Mouse (Mus musculus): Measurements from ENCODE around the gene Epha1.
A peak's percentile ranks its signal among the peaks of the same experiment; 100 is the strongest.

Epha1 gene

DNA sequence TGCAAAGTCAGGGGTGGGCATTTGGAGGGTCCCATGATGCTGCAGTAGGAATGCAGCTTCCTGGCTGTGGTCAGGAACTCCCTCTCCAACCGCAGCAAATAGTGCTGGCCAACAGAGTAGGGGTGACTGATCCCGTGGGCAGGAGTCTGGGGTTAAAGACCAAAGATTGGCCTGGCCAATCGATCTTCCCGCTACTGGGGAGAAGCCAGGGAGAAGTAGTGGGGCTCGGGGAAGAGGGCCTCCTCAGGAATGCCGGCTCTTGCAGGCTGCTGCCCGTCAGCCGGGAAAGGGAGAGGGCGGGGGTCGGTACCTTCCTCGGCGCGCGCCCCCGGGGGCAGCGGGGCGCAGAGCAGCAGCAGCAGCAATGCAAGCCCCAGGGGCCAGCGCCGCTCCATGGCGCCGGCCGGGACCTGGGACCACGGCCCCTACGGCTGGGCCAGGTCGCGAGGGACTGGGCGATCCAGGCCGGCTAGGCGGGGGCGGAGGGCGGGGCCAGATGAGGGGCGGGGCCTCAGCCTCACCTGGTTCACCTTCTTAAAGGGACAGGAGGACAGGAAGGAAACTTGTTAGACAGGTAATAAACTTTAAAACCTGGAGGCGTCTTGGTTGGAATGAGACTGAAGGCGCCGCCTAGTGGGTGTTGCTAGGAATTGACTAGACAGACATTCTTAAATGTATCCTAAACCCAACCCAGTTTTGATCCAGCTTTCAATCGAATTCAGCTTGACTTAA is at the start of gene Epha1:
Epha1 (minus strand) TSS at position 453 of the 732 bp plus-strand sequence.
- peak; percentile 48 for DNase-seq

DNA sequence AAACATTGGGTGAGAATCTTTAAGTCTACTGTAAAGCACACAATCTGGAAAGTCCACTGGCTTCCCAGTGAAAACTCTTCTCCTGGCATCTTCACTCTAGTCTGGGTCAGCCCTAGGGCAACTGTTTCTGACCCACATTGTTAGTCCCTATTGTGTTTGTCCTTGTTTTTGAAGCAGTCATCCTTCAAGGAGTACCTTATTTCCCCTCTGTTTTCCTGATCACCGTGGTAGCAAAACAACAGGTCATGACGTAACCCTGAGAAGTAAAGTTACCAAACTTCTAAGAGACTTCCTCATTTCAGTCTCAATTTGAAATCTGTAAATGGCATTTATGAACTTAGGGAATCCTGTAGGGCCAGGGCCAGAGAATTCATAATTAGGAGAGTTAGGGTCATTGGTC is 48.4 kb upstream of the Epha1 start:
- no peak for DNase-seq

DNA sequence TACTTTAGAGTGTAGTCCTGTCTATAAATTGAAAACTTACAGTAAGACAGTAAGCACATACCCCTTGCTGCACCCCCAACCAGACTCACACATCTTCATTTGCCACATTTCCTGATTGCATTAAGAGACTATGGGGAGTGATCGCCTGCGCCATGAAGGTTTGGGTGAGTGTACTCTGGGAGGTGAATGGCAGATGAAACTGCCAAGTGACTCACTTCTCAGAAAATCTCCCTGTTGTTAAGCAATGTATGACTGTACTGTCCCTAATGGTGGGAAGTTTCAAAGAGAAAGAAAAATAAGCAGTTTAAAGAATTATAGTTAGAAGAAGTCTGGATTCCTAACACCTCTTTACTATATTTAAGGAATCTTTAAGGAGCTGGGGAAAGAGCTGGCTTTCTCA is 46.4 kb upstream of the Epha1 start:
- DNase-seq: no peak

DNA sequence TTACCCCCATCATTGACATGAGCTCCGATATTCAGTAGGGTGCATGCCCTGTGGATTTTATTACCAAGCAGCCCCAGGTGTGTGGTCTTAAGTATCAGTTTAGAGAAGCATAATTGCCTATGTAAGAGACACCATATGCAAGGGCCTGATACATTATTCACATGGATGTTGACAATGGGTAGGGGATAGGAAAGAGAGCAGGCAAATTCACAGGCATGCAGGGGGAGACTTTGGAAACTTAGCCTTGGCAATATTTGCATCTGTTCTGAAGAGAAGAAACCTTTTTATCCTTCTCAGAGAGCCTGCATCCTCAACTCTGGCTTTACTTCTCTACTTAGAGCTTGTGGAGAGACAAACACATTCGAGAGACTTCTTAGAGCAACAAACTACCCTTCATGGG is 32.1 kb upstream of the Epha1 start, which contains the start of gene Tas2r135:
Tas2r135 (plus strand) TSS at position 301 of the 400 bp plus-strand sequence.
- DNase-seq: no peak

DNA sequence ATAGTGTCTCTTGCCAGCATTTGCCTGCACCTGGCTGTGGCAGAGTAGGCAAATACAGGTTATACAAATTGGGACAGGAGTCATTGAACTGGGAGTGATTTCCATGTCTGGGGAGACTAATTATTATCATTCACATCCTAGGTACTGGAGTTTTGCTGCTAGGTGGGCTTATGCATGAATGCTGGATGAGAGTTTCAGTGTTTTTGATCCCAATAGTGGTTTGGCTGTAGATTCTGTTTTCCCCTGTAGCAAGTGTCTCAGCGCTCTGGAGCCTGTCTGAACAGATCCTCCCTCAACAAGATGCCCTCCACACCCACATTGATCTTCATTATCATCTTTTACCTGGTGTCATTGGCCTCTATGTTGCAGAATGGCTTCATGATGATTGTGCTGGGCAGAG is 26.9 kb upstream of the Epha1 start, which contains the start of gene Tas2r143:
Tas2r143 (plus strand) TSS at position 301 of the 400 bp plus-strand sequence.
- no peak for DNase-seq

DNA sequence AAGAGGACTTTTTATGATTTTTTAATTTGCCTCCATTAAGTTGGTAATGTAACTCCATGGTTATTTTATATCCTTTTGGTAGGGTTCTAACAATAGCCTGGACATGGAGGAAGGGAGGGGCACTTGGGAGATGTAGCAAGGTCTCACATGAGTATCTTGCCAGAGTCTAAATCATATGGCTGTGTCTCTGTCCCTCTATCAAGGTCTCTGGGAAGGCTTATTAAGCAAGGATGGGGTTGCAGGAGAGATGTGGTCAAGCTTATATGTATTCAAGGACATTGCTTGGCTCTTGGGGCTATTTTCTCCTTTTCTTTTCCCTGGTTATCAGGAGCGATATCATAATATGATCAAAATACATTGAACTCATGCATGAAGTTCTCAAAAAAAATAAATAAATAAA is 25.9 kb upstream of the Epha1 start:
- no peak for DNase-seq

DNA sequence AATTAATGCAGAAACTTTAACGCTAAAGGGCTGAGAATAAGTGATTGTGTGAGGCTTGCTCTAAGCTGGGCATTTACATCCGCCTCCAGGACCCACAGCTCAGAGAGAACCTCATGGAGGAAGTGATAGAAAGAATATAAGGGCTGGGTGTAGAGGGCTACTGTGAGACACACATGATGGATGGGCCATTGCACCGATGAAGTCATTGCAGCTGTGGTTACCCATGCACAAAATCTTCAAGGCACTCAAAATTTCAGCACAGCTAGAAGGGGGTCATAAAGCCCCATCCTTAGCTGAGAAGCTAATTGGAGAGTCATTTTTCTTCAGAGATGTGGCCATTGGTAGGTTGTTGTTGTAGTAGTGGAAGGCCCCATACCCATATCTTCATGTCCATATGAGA is 25.2 kb upstream of the Epha1 start:
- DNase-seq: no peak

DNA sequence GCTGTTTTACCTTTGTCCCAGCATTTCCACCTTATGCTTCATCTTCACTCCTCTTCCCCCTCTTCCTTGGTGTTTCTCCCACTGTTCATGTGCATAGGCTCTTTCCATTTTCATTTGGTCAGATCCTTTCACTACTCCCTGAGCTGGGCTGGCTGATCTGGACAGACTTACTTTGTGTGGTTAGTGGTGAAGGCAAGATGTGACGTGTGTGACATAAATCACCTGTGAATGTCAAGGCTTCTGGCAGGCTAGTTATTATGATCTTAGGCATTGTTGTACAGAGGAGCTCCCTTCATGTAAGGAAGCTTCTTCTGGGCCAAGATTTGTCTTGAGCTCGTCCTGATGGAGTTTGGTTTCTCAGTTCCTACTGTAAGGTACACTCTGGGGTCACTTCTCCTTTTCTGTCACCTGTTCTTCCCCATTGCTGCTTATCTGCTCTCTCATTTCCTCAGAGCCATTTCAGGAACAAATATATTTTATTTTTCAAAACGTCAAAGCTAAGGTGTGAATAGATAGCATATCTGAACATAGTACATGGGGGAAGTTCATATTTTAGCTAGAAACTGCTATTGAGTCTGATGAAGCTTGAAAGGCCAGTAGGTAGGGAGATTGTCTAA is 24.1 kb upstream of the Epha1 start:
- no peak for DNase-seq

DNA sequence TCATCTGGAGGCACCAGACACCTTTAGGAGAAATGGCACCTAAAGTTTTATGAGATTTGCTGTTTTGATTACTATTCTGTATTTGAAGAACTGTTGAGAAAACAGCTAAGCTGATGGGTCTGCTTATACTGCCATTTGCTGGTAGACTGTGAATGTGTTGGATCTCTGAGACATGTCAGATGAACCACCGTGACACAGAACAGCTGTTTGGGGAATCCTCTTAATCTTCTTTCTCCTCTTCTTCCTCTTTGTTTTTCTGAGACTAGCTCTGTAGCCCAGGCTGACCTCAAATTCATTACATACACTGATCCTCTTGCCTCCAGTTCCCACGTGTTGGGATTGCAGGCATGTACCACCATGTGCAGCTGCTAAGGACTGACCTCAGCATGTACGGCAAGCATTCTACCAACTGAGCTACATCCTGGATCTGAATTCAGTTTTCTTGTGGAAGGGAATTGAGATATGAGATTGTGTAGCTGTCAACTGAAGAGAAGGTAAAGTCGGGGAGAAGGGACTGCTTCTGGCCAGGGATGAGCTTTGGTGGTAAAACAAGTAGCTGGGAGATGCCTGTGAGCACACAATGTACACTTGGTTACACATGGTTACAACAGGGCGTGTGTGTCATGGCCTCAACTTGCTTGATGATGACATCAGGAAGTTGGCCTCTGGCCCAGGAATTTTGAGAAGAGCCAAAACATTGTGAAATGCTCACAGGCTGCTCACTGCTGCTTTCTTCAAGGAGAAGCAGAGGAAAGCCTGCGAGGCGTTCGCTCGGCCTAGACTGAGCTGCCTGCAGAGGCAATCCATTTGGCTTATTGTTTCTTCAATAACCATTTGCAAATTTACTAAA is 23.1 kb upstream of the Epha1 start:
- DNase-seq: peak; percentile 8

DNA sequence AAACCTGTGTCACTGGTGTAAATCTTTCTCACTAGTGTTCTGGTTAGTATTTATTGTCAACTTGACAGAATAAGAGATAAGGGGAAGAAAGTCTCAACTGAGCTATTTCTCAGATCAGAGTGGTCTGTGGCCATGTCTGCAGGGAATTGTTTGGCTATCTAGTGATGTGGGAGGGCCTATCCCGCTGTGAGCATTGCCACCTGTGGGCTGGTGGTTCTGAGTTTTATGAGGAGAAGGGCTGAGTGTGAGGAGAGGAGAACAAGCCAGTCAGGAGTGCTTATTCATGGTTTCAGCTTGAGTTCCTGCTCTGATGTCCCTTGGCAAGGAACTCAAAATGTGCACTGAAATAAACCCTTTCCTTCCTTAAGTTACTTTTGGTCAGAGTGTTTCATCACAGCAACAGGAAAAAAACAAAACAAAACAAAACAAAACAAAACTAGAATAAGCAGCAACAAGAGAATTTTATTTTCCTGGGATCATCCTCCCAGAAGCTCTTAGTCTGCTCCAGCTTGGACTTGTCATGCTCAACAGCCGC is 18.8 kb upstream of the Epha1 start:
- DNase-seq: no peak

DNA sequence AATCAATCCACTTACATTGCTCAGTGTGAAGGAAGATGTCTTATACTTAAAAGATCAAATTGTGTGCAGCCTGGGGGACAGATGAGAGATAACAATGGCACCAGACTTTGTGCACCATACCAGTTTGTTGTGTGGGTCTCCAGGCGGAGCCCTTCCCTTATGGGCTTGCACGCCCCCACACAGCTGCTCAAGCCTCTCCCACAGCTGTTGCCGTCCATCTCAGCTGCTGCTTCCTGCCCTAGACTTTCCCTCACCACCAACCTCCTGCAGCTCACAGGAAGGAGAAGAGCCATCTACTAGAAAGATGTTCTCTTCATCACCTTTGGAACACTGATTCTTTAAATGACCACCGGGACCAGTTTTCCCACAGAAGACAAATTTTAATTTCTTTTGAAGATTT is 12.6 kb upstream of the Epha1 start:
- peak; percentile 55 for DNase-seq

DNA sequence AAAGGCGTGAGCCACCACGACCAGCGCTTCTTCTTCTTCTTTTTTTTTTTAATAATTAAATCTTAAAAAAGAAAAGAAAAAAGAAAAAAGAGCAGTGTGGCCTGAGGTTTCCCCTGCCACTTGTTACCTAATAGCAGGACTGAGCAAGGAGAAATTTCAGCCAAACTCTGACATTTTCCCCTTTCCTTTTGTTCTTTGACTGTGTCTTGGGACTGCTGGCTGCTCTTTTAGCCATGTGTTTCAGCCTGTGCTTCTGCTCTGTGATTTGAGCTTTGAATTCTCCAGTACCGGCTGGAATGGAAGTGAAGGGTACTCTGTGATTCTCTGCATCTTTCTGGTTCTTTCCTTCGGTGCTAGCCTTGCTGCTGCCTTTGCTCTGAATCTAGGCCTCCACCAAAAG is 10.3 kb upstream of the Epha1 start:
- no peak for DNase-seq

DNA sequence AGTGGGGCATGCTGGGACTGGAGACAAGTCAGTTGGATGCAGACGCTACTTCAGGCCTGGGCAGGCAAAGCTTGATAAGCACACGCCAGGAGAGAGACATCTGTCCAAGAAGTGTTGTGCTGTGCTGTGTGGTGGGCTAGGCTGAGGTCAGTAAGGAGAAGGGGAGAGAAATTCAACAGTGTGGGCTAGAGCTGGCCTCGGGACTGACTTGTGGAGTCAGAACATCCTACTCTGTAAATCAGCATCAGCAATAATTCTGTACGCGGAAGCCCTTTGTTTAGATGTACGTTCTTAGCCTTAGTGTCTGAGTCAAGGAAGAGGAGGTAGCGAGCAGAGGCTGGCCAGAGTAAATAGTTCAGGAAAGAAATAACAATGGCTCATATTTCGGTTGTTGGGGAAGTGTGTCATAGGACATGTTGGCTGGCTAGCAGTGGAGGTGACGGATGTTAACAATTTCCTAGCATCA is 8.9 kb upstream of the Epha1 start:
- DNase-seq: no peak

DNA sequence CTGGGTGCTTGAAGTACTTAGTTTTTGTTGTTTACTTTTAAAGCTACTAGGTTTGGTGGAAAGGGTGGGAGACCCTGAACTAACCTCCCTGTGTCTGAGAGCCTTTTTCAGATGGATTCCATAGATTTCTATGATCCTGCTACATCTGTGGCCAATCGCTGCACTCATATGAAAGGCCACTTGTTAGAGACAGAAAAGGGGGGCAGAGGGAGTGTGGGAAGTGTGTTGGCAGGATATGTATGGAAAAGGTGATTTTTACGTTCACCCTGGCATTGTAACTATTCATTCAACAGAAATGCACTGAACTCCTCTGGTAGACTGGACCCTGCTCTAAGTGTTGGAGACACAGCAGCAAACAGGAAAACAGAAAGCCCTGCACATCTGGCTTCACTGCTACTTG is 8.2 kb upstream of the Epha1 start:
- no peak for DNase-seq

DNA sequence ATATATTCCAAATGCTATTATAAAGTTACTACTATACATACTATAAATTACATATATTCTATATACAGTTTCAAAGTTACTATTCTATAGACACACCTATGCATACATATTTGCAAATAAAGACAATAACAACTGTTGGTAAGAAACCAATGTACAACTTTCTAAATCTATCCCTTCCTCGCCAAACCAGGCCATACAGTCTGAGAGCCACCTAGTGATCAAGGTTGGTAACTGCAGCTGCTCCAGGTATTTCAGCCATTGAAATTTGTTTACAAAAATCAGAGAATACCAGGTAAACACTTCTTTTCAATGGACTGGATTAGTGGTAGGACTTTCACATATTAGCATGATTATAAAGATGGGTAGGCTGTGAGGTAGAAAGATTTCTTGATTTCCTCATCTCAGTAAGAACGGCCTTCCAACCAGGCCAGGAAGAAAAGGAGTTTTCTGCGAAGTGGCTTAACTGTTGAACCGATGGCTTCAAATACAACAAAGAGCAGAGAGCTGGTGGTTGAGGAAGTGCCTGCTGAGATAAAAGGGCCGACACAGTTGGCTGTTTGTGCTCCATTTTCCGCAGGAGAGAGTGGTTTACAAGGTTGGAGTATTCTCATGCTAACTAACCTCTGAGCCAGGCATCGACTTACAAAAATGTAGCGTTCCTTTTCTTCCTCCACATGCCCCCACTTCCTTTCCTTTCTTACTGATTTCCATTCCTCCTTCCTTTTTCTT is 7.5 kb upstream of the Epha1 start:
- DNase-seq: no peak

DNA sequence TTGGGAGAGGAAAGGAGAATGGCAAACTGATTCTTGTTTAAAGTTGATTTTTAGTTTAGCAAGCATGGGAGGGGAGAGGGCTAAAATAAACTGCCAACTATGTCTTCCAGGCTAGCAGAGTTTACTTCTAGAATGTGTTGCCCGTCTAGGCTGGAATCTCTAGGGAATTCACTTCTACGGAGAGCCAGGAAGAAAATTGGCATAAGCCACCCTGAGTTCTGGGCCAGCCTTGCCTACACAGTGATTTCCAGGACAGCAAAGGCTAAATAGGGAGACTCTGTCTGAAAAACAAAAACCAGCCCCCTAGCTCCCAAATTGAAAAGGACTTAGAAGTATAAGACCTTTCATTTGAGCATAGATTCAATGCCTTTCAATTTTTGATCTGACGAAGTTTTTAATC is 6.5 kb upstream of the Epha1 start:
- DNase-seq: no peak

DNA sequence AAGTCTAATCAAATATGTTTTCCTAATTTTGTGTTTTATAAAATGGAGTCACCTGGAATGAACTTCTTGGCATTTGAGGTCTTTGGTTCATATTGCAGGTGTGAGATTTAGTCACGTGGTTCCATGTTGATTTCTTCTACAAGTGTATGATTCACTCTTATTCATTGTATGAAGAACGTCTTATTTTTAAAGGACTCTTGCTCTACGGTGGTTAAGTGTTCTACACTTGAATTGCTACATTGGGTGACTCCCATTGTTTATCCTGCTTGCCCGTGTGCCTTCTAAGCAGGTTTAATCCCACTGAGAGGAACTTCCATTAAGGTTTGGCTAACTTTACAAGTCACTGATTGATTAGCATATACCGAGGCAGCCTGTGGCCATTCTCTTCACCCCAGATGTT is 4.2 kb upstream of the Epha1 start:
- no peak for DNase-seq

DNA sequence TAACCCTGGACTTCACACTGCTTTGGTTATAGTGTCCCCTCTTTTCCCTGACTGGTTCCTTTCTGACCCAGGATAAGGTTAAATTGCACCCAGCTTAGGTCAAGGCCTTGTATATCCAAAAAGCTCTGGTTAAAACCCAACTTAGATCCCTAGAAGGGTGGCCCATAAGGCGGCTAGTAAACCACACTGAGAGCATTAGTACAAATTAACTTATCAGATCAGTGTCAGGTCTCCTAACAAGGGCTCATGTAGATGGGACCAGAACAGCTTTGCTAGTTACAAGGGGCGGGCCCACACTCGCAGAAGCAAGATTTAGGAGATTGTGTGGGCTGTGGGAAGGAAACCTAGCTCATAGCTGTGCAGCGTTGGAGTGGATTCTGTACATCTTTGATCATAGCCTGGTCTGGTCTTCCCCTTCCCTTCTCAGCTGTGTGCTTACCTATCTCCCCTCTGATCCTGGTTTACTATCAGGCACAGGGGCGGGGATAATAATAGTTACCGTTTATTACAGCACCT is 3.5 kb upstream of the Epha1 start:
- no peak for DNase-seq

DNA sequence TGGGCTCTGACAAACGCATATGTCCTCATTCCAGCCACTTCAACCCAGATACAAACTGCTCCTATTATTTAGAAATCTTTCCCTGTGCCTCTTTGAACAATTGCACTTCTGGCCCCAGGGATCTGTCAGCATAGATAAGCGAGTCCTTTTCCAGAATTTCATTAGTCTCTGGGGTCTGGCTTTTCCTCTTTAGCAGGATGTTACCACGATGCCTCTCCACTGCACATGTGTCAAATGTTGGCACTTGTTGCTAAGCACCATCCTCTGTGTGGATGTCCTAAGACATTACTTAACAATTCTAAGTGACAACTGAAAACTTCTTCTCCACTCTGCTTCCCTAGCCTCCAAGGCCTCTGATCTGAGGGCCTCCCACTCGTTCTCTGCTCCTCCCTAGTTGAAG is 2.9 kb upstream of the Epha1 start:
- DNase-seq: no peak

DNA sequence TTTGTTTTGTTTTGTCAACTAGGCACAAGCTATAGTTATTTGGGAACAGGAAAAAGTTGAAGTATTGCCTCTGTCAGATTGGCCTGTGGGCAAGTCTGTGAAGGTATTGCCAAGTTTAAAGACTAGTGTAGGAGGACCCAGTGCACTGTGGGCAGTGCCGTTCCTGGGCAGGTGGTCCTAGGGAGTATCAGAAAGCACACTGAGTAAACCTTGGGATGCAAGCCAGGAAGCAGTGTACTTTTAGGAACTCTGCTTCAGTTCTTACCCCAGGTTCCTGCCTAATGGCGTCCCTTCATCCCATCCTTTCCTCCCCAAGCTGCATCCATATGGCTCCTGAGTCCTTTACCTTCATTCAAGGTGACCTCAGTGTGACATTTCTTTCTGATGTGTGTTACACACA is 2.1 kb upstream of the Epha1 start:
- no peak for DNase-seq

DNA sequence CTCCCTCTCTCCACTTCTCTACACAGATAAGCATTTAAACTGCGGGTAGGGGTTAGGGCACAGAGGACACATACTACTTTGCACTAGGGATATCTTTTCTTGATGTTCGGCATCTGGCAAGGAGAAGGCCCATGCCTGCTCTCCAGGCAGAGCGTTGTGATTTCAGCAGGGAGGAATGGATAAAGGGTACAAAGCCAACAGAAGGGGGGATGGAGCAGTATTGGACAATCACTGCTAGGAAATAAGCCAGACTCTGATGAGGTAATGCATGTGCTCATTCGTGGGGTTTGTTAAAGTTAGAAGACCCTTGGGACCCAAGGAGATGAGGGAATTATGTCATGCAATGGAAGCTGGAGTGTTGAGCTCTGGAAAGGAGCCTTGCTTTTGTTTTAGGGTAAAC is 1.6 kb upstream of the Epha1 start:
- no peak for DNase-seq

DNA sequence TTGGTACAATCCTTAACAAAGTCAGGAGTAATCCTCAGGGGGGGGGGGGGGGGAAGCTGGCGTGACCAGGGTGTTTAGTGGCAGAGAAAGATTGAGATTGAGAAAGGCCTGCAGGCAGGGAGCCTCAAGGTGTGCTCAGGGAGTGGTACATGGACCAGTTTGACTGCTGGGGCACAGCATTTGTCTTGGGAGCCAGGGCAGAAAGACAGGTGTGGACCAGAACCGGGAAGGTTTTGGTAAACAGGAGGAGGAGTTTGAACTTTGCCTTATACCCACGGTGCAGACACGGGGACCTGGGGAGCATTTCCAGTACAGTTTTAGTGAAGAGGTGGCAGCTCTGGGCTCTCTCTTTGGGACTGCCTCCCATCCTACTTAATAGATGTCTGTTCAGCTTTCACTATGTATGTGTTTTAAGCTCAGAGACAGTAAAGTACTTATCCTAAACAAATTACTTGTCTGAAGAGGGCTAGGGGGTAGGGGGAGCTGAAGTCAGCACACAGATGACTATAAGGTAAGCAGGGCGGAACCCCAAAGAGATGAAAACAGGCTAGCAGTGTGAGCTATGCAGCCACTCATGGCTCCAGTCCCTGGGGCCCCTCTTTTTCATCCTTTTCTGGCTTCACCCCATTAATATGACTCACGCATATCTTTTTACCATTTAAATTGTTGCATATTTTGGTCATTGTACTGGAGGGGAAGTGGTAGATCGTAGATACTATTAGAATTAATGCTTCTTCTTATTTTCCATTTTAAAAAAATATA is 782 bp upstream of the Epha1 start:
- no peak for DNase-seq

All from right cerebral cortex, adult 18-20 months (tissue).